Mouse (Mus musculus) spleen, adult 2 months (tissue): ENCODE data around the gene Bnipl. TPM values are rescaled to one million over a fixed set of nuclear protein-coding genes. Genes with fewer than 3 reads are reported as not detected.

ENCODE experiments used
- DNase-seq, 2 experiments: peaks; one replicate each; pipeline versions ENCODE4 v3.0.0 to v3.0.0-alpha.2; 2012 to 2021; ENCODE audit warnings: low spot score in 2 of 2, low read depth in 1 of 2
- H3K27ac ChIP-seq: fragments of 200-500 bp; 2 replicates; pipeline ENCODE4 v1.5.1; 2012; ENCODE audit warnings: low read length, inconsistent platforms; ENCODE audit not compliant: insufficient read depth
- H3K27me3 ChIP-seq: fragments of 200-500 bp; 2 replicates; pipeline ENCODE4 v1.6.1; 2012; ENCODE audit warnings: mild to moderate bottlenecking, moderate library complexity, low read length, inconsistent platforms; ENCODE audit not compliant: control insufficient read depth, insufficient read depth
- H3K36me3 ChIP-seq: fragments of 200-500 bp; 2 replicates; pipeline ENCODE4 v1.6.1; 2012; ENCODE audit warnings: mild to moderate bottlenecking, low read length, inconsistent platforms; ENCODE audit not compliant: control insufficient read depth, insufficient read depth
- H3K4me1 ChIP-seq: fragments of 200-500 bp; 2 replicates; pipeline ENCODE4 v1.6.1; 2011; ENCODE audit warnings: inconsistent platforms; ENCODE audit not compliant: control insufficient read depth, insufficient read depth, insufficient read length
- H3K4me3 ChIP-seq: fragments of 200-500 bp; 2 replicates; pipeline ENCODE4 v1.5.1; 2011; ENCODE audit warnings: mild to moderate bottlenecking, inconsistent platforms; ENCODE audit not compliant: insufficient read depth, insufficient read length; ENCODE audit errors: extremely low read depth
- CTCF ChIP-seq: fragments of 200-500 bp; IDR thresholded peaks from 2 replicates; pipeline ENCODE4 v1.5.1; 2011; ENCODE audit warnings: mild to moderate bottlenecking, inconsistent platforms; ENCODE audit not compliant: insufficient read depth, insufficient read length, insufficient replicate concordance; ENCODE audit errors: extremely low read depth
- POLR2A ChIP-seq: fragments of 200-500 bp; IDR thresholded peaks from 2 replicates; pipeline ENCODE4 v1.6.1; 2011; ENCODE audit warnings: low read depth, low read length, inconsistent platforms
- WGBS: fragments of 180-500 bp; shearing (Covaris S2); methylation state at CpG from one replicate; pipeline ENCODE4 v1.1.7; 2018; 5-methylcytosine and 5-hydroxymethylcytosine counted together
- polyA plus RNA-seq: library from polyadenylated mRNA; depleted of rRNA; stranded (reverse); fragments of >200 nt; gene quantifications from 2 replicates; pipeline ENCODE4 v1.2.3, GENCODE M21; 2012

The Bnipl gene
- polyA plus RNA-seq, 1 experiment, result 0.07 TPM

DNA sequence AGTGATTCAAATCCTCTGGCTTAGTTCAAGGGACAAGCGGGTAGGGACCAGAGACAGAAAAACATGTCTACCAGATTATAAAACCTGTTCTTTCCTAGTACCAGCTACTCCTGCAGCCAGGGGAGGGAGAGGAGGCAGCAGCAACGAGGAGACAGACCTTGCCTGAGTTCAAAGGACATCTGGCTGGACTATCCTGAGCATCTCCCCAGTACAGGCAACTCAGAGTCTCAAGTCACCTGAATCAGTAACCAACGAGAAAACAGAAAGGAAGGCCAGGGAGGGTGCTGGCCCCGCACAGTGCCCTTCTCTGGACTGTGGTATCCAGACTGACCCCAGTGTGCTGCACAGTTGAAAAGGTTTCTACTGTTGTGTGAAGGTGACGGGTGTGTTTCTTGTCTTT lies 5.9 kb upstream of the Bnipl start:
- DNase-seq, result no peak
- TF ChIP-seq CTCF, result no peak
- TF ChIP-seq POLR2A, result no peak
- H3K36me3 ChIP-seq, result peaks cover 11% of the 10 kb centered on the region
- WGBS, result 91% methylated on average over 5 of the region's 5 CpGs
- H3K4me3 ChIP-seq, result no peak overlapping the region
- no peak overlapping the region for H3K27ac ChIP-seq
- H3K27me3 ChIP-seq, result no peaks in the 10 kb centered on the region
- no peaks in the 10 kb centered on the region for H3K4me1 ChIP-seq

GRCm38 (mm10) chr3:95250361-95250760 lies 632 bp downstream of the Bnipl start:
- 88% methylated on average over 5 of the region's 5 CpGs for WGBS
- DNase-seq, result no peak
- peaks cover 4% of the 10 kb centered on the region; the same call in 1 of the 2 replicates for H3K36me3 ChIP-seq

DNA sequence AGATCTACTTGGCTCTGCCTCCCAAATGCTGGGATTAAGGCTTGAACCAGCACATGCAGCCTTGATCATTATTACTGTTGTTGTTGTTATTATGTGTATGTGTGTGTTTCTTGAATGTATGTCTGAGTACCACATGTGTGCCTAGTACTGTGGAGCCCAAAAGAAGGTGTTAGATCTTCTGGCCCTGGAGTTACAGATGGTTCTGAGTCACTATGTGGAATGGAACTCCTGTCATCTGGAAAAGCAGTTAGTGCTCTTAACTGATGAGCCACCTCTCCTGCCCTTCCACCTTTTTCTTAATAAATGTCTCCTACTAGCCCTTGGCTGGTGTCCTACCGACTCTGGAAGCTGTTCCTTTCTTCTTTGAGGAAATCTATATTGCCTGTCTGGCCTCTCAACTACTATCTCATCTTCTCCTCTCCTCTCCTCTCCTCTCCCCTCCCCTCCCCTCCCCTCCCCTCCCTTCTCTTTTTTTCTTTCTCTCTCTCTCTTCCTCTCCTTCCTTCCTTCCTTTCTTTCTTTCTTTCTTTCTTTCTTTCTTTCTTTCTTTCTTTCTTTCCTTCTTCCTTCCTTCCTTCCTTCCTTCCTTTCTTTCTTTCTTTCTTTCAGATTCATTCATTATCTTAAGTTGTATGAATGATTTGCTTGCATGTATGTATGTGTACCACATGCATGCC lies 3.2 kb downstream of the Bnipl start:
- no peaks in the 10 kb centered on the region for H3K36me3 ChIP-seq
- no peaks in the 10 kb centered on the region for H3K27me3 ChIP-seq
- H3K4me1 ChIP-seq, result no peaks in the 10 kb centered on the region
- H3K4me3 ChIP-seq, result no peak overlapping the region
- no peak overlapping the region for H3K27ac ChIP-seq
- 80% methylated on average over 1 of the region's 1 CpGs for WGBS
- TF ChIP-seq POLR2A (no peak), CTCF (no peak)
- no peak for DNase-seq

More at GRCm38 (mm10) chr3:95250361-95250760, 632 bp downstream of the Bnipl start:
- TF ChIP-seq POLR2A (no peak), CTCF (no peak)
- Histone ChIP-seq H3K27me3 (no peaks in the 10 kb centered on the region), H3K4me1 (no peaks in the 10 kb centered on the region), H3K4me3 (no peak overlapping the region), H3K27ac (no peak overlapping the region)

DNA sequence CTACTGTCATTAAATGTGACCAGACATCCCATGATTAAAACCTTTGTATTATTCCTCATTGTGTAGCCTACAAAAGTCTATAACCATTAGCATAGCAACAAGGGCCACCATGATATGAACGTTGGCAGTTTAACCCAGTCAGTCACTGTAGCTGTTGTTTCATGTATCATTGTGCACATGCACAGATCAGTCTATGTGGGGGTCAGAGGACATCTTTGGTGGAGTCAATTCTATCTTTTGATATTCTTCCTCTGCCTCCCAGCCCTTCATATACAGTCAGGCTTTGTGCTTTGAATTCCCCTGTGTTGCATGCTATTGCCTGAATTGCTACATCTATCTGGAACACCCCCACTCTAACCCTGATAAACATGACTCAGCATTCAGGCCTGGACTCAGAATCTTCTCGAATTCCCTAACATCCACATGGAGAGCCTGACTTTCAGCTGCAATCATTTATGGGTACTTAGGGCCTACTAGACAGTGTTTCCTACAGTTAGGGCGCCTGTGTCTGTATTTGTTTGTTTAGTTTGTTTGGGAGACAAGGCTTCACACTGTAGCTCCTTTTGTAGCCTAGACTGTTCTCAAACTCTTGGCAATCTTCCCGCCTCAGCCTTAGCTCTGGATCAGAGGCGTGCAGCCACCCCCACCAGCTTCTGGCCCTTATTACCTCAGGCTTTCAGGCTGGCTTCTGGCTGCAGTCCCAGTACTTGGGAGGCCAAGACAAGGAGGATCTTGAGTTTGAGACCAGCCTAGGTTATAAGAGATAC lies 4.3 kb downstream of the Bnipl start:
- H3K36me3 ChIP-seq, result no peaks in the 10 kb centered on the region
- no peak for TF ChIP-seq CTCF
- no peak for TF ChIP-seq POLR2A
- no peak overlapping the region for H3K4me3 ChIP-seq
- no peak for DNase-seq
- no peaks in the 10 kb centered on the region for H3K4me1 ChIP-seq
- no peak overlapping the region for H3K27ac ChIP-seq
- no peaks in the 10 kb centered on the region for H3K27me3 ChIP-seq
- WGBS, result 73% methylated on average over 5 of the region's 5 CpGs

DNA sequence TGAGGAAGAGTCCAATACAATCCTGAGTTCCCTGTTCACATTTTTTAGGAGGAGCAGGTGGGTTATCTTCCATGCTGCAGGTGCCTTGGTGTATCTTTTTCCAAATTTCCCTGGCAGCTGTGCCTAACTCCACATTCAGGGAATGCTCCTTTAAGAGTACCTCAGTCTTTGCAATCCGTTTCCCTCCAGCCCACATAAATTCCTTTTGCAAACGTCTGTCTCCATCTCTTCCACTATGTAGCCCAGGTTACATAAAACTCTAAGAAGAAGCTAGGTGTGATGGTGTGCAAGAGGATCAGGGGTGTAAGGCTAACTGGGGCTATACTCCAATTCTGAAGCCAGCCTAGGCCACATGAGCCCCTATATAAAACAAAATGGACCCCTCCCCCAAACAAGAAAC lies 7.9 kb downstream of the Bnipl start:
- DNase-seq, result no peak
- WGBS, result 89% methylated on average over 2 of the region's 2 CpGs
- TF ChIP-seq POLR2A (no peak), CTCF (no peak)
- Histone ChIP-seq H3K27ac (no peak overlapping the region), H3K4me3 (no peak overlapping the region), H3K27me3 (no peaks in the 10 kb centered on the region), H3K36me3 (0 out of 2 replicates have a peak, but pooled peaks cover 1% of the 10 kb centered on the region), H3K4me1 (no peaks in the 10 kb centered on the region)

GRCm38 (mm10) chr3:95241498-95241897 lies 9.5 kb downstream of the Bnipl start, which contains the start of gene Gm128:
TSS of gene Gm128 (minus strand) at chr3:95241598.
- Histone ChIP-seq H3K4me3 (no peak within 1 kb of the TSS), H3K36me3 (peaks cover 7% of the 10 kb centered on the region), H3K27me3 (no peaks in the 10 kb centered on the region), H3K4me1 (no peaks in the 10 kb centered on the region), H3K27ac (no peak within 1 kb of the TSS)
- WGBS, result 91% methylated on average over 7 of the region's 7 CpGs
- DNase-seq, result no peak
- TF ChIP-seq POLR2A, result no peak
- TF ChIP-seq CTCF, result no peak

GRCm38 (mm10) chr3:95240900-95241299 lies 10.1 kb downstream of the Bnipl start:
- WGBS, result 77% methylated on average over 17 of the region's 17 CpGs
- H3K4me1 ChIP-seq, result no peaks in the 10 kb centered on the region
- no peaks in the 10 kb centered on the region for H3K27me3 ChIP-seq
- H3K4me3 ChIP-seq, result no peak overlapping the region
- H3K36me3 ChIP-seq, result peaks cover 13% of the 10 kb centered on the region
- TF ChIP-seq POLR2A (no peak), CTCF (no peak)
- no peak overlapping the region for H3K27ac ChIP-seq
- no peak for DNase-seq
